Mouse (Mus musculus): ENCODE results near the gene Gstm4.
"Not testable (repeated sequence)": the region's sequence is repeated elsewhere in the genome, so short reads cannot be mapped to it uniquely, and the experiment has no call there.

Gstm4 gene

GRCm38 (mm10) chr3:108069231-108069870, 24.7 kb upstream of the Gstm4 start:
- DNase-seq = peak; percentile 22

- DNase-seq = no peak
Observed at GRCm38 (mm10) chr3:108068826-108069225, 24.1 kb upstream of the Gstm4 start.

- no peak for DNase-seq
Observed at GRCm38 (mm10) chr3:108067370-108067934, 22.8 kb upstream of the Gstm4 start.

GRCm38 (mm10) chr3:108065551-108065950, 20.9 kb upstream of the Gstm4 start:
- no peak for DNase-seq

- no peak for DNase-seq
Observed at GRCm38 (mm10) chr3:108064672-108065071, 20.0 kb upstream of the Gstm4 start.

- no peak for DNase-seq
Observed at GRCm38 (mm10) chr3:108062648-108063047, 18.0 kb upstream of the Gstm4 start.

GRCm38 (mm10) chr3:108061420-108061819, 16.7 kb upstream of the Gstm4 start:
- peak; percentile 76 for DNase-seq

GRCm38 (mm10) chr3:108050493-108050892, 5.8 kb upstream of the Gstm4 start:
- DNase-seq = no peak

- DNase-seq = no peak
Observed at GRCm38 (mm10) chr3:108048306-108048705, 3.6 kb upstream of the Gstm4 start.

- DNase-seq = no peak
Observed at GRCm38 (mm10) chr3:108046944-108047655, 2.4 kb upstream of the Gstm4 start.

GRCm38 (mm10) chr3:108033156-108033555, 11.5 kb downstream of the Gstm4 start:
- DNase-seq = no peak

GRCm38 (mm10) chr3:108032113-108032512, 12.6 kb downstream of the Gstm4 start:
- no peak for DNase-seq

- DNase-seq = no peak
Observed at GRCm38 (mm10) chr3:108028641-108029365, 15.9 kb downstream of the Gstm4 start.

GRCm38 (mm10) chr3:108026597-108026996, 18.1 kb downstream of the Gstm4 start:
- DNase-seq = no peak

GRCm38 (mm10) chr3:108026049-108026448, 18.6 kb downstream of the Gstm4 start:
- no peak for DNase-seq

- DNase-seq = no peak
Observed at GRCm38 (mm10) chr3:108025318-108025717, 19.4 kb downstream of the Gstm4 start.

- DNase-seq = peak; percentile 59
Observed at GRCm38 (mm10) chr3:108022650-108023049, 22.0 kb downstream of the Gstm4 start.

GRCm38 (mm10) chr3:108020351-108021022, 24.2 kb downstream of the Gstm4 start:
- not testable (repeated sequence) for DNase-seq

- not testable (repeated sequence) for DNase-seq
Observed at GRCm38 (mm10) chr3:108019226-108019625, 25.5 kb downstream of the Gstm4 start.

- DNase-seq = peak; percentile 38
Observed at GRCm38 (mm10) chr3:108018190-108018820, 26.4 kb downstream of the Gstm4 start.

- peak; percentile 95 for DNase-seq
Observed at GRCm38 (mm10) chr3:108017473-108018189, 27.1 kb downstream of the Gstm4 start, which contains the start of gene Gstm1. TSS of gene Gstm1 (minus strand) at chr3:108017973.

- DNase-seq = not testable (repeated sequence)
Observed at GRCm38 (mm10) chr3:108016468-108016867, 28.2 kb downstream of the Gstm4 start.
